Mouse (Mus musculus) effector memory CD4-positive, alpha-beta T cell, adult 7 months (primary cell): ENCODE data around the gene Hyal1. TPM values are rescaled to one million over a fixed set of nuclear protein-coding genes. Genes with fewer than 3 reads are reported as not detected.

ENCODE experiments used
- polyA plus RNA-seq: library from polyadenylated mRNA; unstranded; fragments of 100-300 nt; shearing (Covaris generic); gene quantifications from one replicate; pipeline ENCODE4 v1.2.1, GENCODE M21; 2017

Hyal1 gene
- 2.7 TPM for polyA plus RNA-seq

GRCm38 (mm10) chr9:107576357-107577107, at the start of gene Hyal1:
Gene Hyal1 (plus strand): TSS chr9:107576927.

GRCm38 (mm10) chr9:107533791-107534407, 42.8 kb upstream of the Hyal1 start, which contains the start of gene Tmem115:
Gene Tmem115 (plus strand): TSS chr9:107533945.

GRCm38 (mm10) chr9:107541474-107542351, 35.0 kb upstream of the Hyal1 start, which contains the start of the genes Cyb561d2 and Nprl2:
Gene Cyb561d2 (minus strand): TSS chr9:107542193.
Gene Nprl2 (plus strand): TSS chr9:107542226.

GRCm38 (mm10) chr9:107547026-107547425, 29.7 kb upstream of the Hyal1 start, which contains the start of gene Zmynd10:
Gene Zmynd10 (plus strand): TSS chr9:107547298.

GRCm38 (mm10) chr9:107551117-107551889, 25.4 kb upstream of the Hyal1 start, which contains the start of gene Rassf1:
Gene Rassf1 (plus strand): TSS chr9:107551555.

GRCm38 (mm10) chr9:107563029-107563581, 13.6 kb upstream of the Hyal1 start, which contains the start of gene Tusc2:
Gene Tusc2 (plus strand): TSS chr9:107563255.

GRCm38 (mm10) chr9:107567702-107568319, 8.9 kb upstream of the Hyal1 start, which contains the start of gene Hyal2:
Gene Hyal2 (plus strand): TSS chr9:107567945.

GRCm38 (mm10) chr9:107578587-107578986, 1.9 kb downstream of the Hyal1 start, which contains the start of gene Naa80:
Gene Naa80 (plus strand): TSS chr9:107578887.

GRCm38 (mm10) chr9:107580501-107581317, 4.0 kb downstream of the Hyal1 start, which contains the start of gene Hyal3:
Gene Hyal3 (plus strand): TSS chr9:107580818.

GRCm38 (mm10) chr9:107586974-107587832, 10.5 kb downstream of the Hyal1 start, which contains the start of gene Ifrd2:
Gene Ifrd2 (plus strand): TSS chr9:107587642.

GRCm38 (mm10) chr9:107608741-107609432, 32.2 kb downstream of the Hyal1 start, which contains the start of gene Sema3b:
Gene Sema3b (minus strand): TSS chr9:107609229.

Other genes with a start within 250 kb of the Hyal1 start
- 10.6 TPM for gene Hemk1, start 238.6 kb upstream of the Hyal1 start, polyA plus RNA-seq
- gene 6430571L13Rik, start 236.3 kb upstream of the Hyal1 start, polyA plus RNA-seq = 0.56 TPM
- 0.13 TPM for gene Cacna2d2, start 177.3 kb upstream of the Hyal1 start, polyA plus RNA-seq
- gene Tmem115, start 43.0 kb upstream of the Hyal1 start, polyA plus RNA-seq = 67.0 TPM
- 25.0 TPM for gene Cyb561d2, start 34.7 kb upstream of the Hyal1 start, polyA plus RNA-seq
- 57.8 TPM for gene Nprl2, start 34.7 kb upstream of the Hyal1 start, polyA plus RNA-seq
- 1.2 TPM for gene Zmynd10, start 29.6 kb upstream of the Hyal1 start, polyA plus RNA-seq
- gene Rassf1, start 25.4 kb upstream of the Hyal1 start, polyA plus RNA-seq = 112 TPM
- gene Tusc2, start 13.7 kb upstream of the Hyal1 start, polyA plus RNA-seq = 39.9 TPM
- gene Hyal2, start 9.0 kb upstream of the Hyal1 start, polyA plus RNA-seq = 3.0 TPM
- 9.8 TPM for gene Naa80, start 2.0 kb downstream of the Hyal1 start, polyA plus RNA-seq
- gene Hyal3, start 3.9 kb downstream of the Hyal1 start, polyA plus RNA-seq = 1.5 TPM
- 17.4 TPM for gene Ifrd2, start 10.7 kb downstream of the Hyal1 start, polyA plus RNA-seq
- 0.15 TPM for gene Sema3b, start 32.3 kb downstream of the Hyal1 start, polyA plus RNA-seq
- 578 TPM for gene Gnai2, start 58.4 kb downstream of the Hyal1 start, polyA plus RNA-seq
- not detected for gene Slc38a3, start 92.6 kb downstream of the Hyal1 start, polyA plus RNA-seq
- 3.6 TPM for gene Gnat1, start 102.8 kb downstream of the Hyal1 start, polyA plus RNA-seq
- not detected for gene Sema3f, start 133.5 kb downstream of the Hyal1 start, polyA plus RNA-seq
- gene Rbm5, start 194.1 kb downstream of the Hyal1 start, polyA plus RNA-seq = 229 TPM